Mouse (Mus musculus): ENCODE measurements at regions not wholly inside any gene's neighbourhood (a gene's known extent, or its start where the extent isn't known, plus 50 kb on each side); places are given as distances from the start of the nearest gene placed in this dataset.

- no peak overlapping the region for H3K4me2 ChIP-seq (ENCODE audit: low read depth, low read length)
- no peaks in the 10 kb centered on the region for H3K36me3 ChIP-seq (replicated peaks; ENCODE audit: control insufficient read depth, insufficient read depth, low read length)
- H3K27me3 ChIP-seq (ENCODE audit: control insufficient read depth, insufficient read depth, low read length): no peaks in the 10 kb centered on the region
- no peaks in the 10 kb centered on the region for H3K4me1 ChIP-seq (ENCODE audit: control insufficient read depth, insufficient read depth)
- WGBS: 49% methylated on average over 8 of the region's 8 CpGs
- no peak for ATAC-seq (ENCODE audit: insufficient read depth, low read depth)
- no peak overlapping the region for H3K27ac ChIP-seq (ENCODE audit: low read depth)
- H3K4me3 ChIP-seq (ENCODE audit: low read depth, low read length): no peak overlapping the region
- no peak for DNase-seq (ENCODE audit: low spot score)
- H3K9me3 ChIP-seq (replicated peaks; ENCODE audit: control insufficient read depth, low read length): no peaks in the 10 kb centered on the region
- TF ChIP-seq EP300 (IDR thresholded peaks at IDR 0.05; ENCODE audit: low read depth): no peak
- TF ChIP-seq CTCF (IDR thresholded peaks at IDR 0.05; ENCODE audit: low read depth): no peak
- H3K9ac ChIP-seq (replicated peaks; ENCODE audit: low read depth, low read length): no peak overlapping the region
Observed at GRCm38 (mm10) chr1:132820136-132820535, 59.9 kb upstream of the Lrrn2 start.

GRCm38 (mm10) chr1:132818296-132818695 lies 61.8 kb upstream of the Lrrn2 start:
- no peak overlapping the region for H3K9ac ChIP-seq (replicated peaks; ENCODE audit: low read depth, low read length)
- no peak overlapping the region for H3K4me2 ChIP-seq (ENCODE audit: low read depth, low read length)
- H3K4me1 ChIP-seq (ENCODE audit: control insufficient read depth, insufficient read depth): no peaks in the 10 kb centered on the region
- H3K27ac ChIP-seq (ENCODE audit: low read depth): no peak overlapping the region
- no peak for DNase-seq (ENCODE audit: low spot score)
- no peak for ATAC-seq (ENCODE audit: insufficient read depth, low read depth)
- H3K27me3 ChIP-seq (ENCODE audit: control insufficient read depth, insufficient read depth, low read length): 0 out of 2 replicates have a peak, but pooled peaks cover 6% of the 10 kb centered on the region
- no peaks in the 10 kb centered on the region for H3K36me3 ChIP-seq (replicated peaks; ENCODE audit: control insufficient read depth, insufficient read depth, low read length)
- 38% methylated on average over 7 of the region's 7 CpGs for WGBS
- H3K9me3 ChIP-seq (replicated peaks; ENCODE audit: control insufficient read depth, low read length): no peaks in the 10 kb centered on the region
- TF ChIP-seq CTCF (IDR thresholded peaks at IDR 0.05; ENCODE audit: low read depth) (no peak), EP300 (IDR thresholded peaks at IDR 0.05; ENCODE audit: low read depth) (no peak)
- no peak overlapping the region for H3K4me3 ChIP-seq (ENCODE audit: low read depth, low read length)

GRCm38 (mm10) chr1:132817366-132817765 lies 62.7 kb upstream of the Lrrn2 start:
- ATAC-seq (ENCODE audit: insufficient read depth, low read depth) (no peak), DNase-seq (ENCODE audit: low spot score) (no peak)
- Histone ChIP-seq H3K4me2 (ENCODE audit: low read depth, low read length) (no peak overlapping the region), H3K4me1 (ENCODE audit: control insufficient read depth, insufficient read depth) (no peaks in the 10 kb centered on the region), H3K27me3 (ENCODE audit: control insufficient read depth, insufficient read depth, low read length) (0 out of 2 replicates have a peak, but pooled peaks cover 6% of the 10 kb centered on the region), H3K4me3 (ENCODE audit: low read depth, low read length) (no peak overlapping the region), H3K36me3 (replicated peaks; ENCODE audit: control insufficient read depth, insufficient read depth, low read length) (no peaks in the 10 kb centered on the region), H3K9me3 (replicated peaks; ENCODE audit: control insufficient read depth, low read length) (no peaks in the 10 kb centered on the region), H3K27ac (ENCODE audit: low read depth) (no peak overlapping the region), H3K9ac (replicated peaks; ENCODE audit: low read depth, low read length) (no peak overlapping the region)
- 75% methylated on average over 2 of the region's 2 CpGs for WGBS
- TF ChIP-seq EP300 (IDR thresholded peaks at IDR 0.05; ENCODE audit: low read depth) (no peak), CTCF (IDR thresholded peaks at IDR 0.05; ENCODE audit: low read depth) (no peak)

- no peak overlapping the region for H3K9ac ChIP-seq (replicated peaks; ENCODE audit: low read depth, low read length)
- no peaks in the 10 kb centered on the region for H3K4me1 ChIP-seq (ENCODE audit: control insufficient read depth, insufficient read depth)
- WGBS: 59% methylated on average over 9 of the region's 9 CpGs
Observed at GRCm38 (mm10) chr1:132805543-132805942, 63.9 kb upstream of the Nfasc start.

DNA sequence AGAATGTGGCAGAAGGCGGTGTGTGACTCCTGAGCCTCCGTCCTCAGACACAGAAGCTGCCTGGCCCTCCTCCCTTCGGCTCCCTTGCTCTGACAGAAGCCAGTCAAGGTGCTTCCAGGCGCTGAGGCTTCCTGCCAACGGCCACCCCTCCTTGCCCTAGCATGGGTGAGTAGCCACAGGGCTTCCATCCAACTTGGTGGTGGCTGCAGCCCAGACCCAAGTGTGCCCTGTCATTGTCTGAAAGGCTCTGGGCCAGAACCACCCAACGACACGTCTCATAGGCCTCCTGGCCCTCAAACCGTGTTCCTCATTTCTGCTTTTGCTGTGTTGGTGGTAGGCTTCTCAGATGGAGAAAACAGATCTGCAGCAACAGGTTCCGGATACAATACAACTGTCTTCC lies 62.2 kb upstream of the Nfasc start:
- ATAC-seq (ENCODE audit: insufficient read depth, low read depth): no peak
- Histone ChIP-seq H3K27ac (ENCODE audit: low read depth) (no peak overlapping the region), H3K27me3 (ENCODE audit: control insufficient read depth, insufficient read depth, low read length) (peaks cover 13% of the 10 kb centered on the region), H3K4me3 (ENCODE audit: low read depth, low read length) (no peak overlapping the region), H3K4me1 (ENCODE audit: control insufficient read depth, insufficient read depth) (no peaks in the 10 kb centered on the region), H3K9me3 (replicated peaks; ENCODE audit: control insufficient read depth, low read length) (no peaks in the 10 kb centered on the region), H3K9ac (replicated peaks; ENCODE audit: low read depth, low read length) (no peak overlapping the region), H3K36me3 (replicated peaks; ENCODE audit: control insufficient read depth, insufficient read depth, low read length) (no peaks in the 10 kb centered on the region), H3K4me2 (ENCODE audit: low read depth, low read length) (no peak overlapping the region)
- no peak for TF ChIP-seq EP300 (IDR thresholded peaks at IDR 0.05; ENCODE audit: low read depth)
- no peak for TF ChIP-seq CTCF (IDR thresholded peaks at IDR 0.05; ENCODE audit: low read depth)
- no peak for DNase-seq (ENCODE audit: low spot score)
- WGBS: 76% methylated on average over 9 of the region's 9 CpGs

More at GRCm38 (mm10) chr1:132805543-132805942, 63.9 kb upstream of the Nfasc start:
- no peaks in the 10 kb centered on the region for H3K36me3 ChIP-seq (replicated peaks; ENCODE audit: control insufficient read depth, insufficient read depth, low read length)
- H3K4me3 ChIP-seq (ENCODE audit: low read depth, low read length): no peak overlapping the region
- H3K27ac ChIP-seq (ENCODE audit: low read depth): no peak overlapping the region
- ATAC-seq (ENCODE audit: insufficient read depth, low read depth): no peak
- H3K9me3 ChIP-seq (replicated peaks; ENCODE audit: control insufficient read depth, low read length): no peaks in the 10 kb centered on the region
- no peak overlapping the region for H3K4me2 ChIP-seq (ENCODE audit: low read depth, low read length)
- DNase-seq (ENCODE audit: low spot score): no peak
- 0 out of 2 replicates have a peak, but pooled peaks cover 3% of the 10 kb centered on the region for H3K27me3 ChIP-seq (ENCODE audit: control insufficient read depth, insufficient read depth, low read length)
- TF ChIP-seq EP300 (IDR thresholded peaks at IDR 0.05; ENCODE audit: low read depth) (no peak), CTCF (IDR thresholded peaks at IDR 0.05; ENCODE audit: low read depth) (no peak)

- H3K4me3 ChIP-seq (ENCODE audit: low read depth, low read length): no peak overlapping the region
- WGBS: 17% methylated on average over 4 of the region's 4 CpGs
- no peaks in the 10 kb centered on the region for H3K9me3 ChIP-seq (replicated peaks; ENCODE audit: control insufficient read depth, low read length)
- no peak overlapping the region for H3K9ac ChIP-seq (replicated peaks; ENCODE audit: low read depth, low read length)
- no peaks in the 10 kb centered on the region for H3K4me1 ChIP-seq (ENCODE audit: control insufficient read depth, insufficient read depth)
- H3K36me3 ChIP-seq (replicated peaks; ENCODE audit: control insufficient read depth, insufficient read depth, low read length): no peaks in the 10 kb centered on the region
- H3K27ac ChIP-seq (ENCODE audit: low read depth): no peak overlapping the region
- ATAC-seq (ENCODE audit: insufficient read depth, low read depth): no peak
- TF ChIP-seq CTCF (IDR thresholded peaks at IDR 0.05; ENCODE audit: low read depth): peak; percentile 42
- no peak for TF ChIP-seq EP300 (IDR thresholded peaks at IDR 0.05; ENCODE audit: low read depth)
- no peak for DNase-seq (ENCODE audit: low spot score)
- no peak overlapping the region for H3K4me2 ChIP-seq (ENCODE audit: low read depth, low read length)
- H3K27me3 ChIP-seq (ENCODE audit: control insufficient read depth, insufficient read depth, low read length): peaks cover 19% of the 10 kb centered on the region
Observed at GRCm38 (mm10) chr1:132802380-132802779, 60.8 kb upstream of the Nfasc start.
